Mouse (Mus musculus) neutrophil, adult 83 days (primary cell): ENCODE results near the gene Olfr1511. TPM values are rescaled to one million over a fixed set of nuclear protein-coding genes. Genes with fewer than 3 reads are reported as not detected.

Experiments
- total RNA-seq, 2 experiments: library from RNA; stranded (reverse); gene quantifications; one replicate each; pipeline ENCODE4 v1.2.4; 2023

Gene Olfr1511
- not detected for total RNA-seq

GRCm38 (mm10) chr14:52397279-52397678 is at the start of gene Olfr1511:
Gene Olfr1511 (minus strand): TSS chr14:52397379.

GRCm38 (mm10) chr14:52442690-52443089 is 45.5 kb upstream of the Olfr1511 start, which contains the start of gene Olfr1509:
Gene Olfr1509 (plus strand): TSS chr14:52442990.

GRCm38 (mm10) chr14:52414273-52414672 is 17.1 kb upstream of the Olfr1511 start, which contains the start of gene Olfr1510:
Gene Olfr1510 (minus strand): TSS chr14:52414373.

GRCm38 (mm10) chr14:52379068-52379467 is 18.1 kb downstream of the Olfr1511 start, which contains the start of gene Olfr1512:
Gene Olfr1512 (minus strand): TSS chr14:52379168.

GRCm38 (mm10) chr14:52356308-52356707 is 40.9 kb downstream of the Olfr1511 start, which contains the start of gene Olfr1513:
Gene Olfr1513 (minus strand): TSS chr14:52356408.

Other genes with a start within 250 kb of the Olfr1511 start
- gene Supt16, start 200.0 kb downstream of the Olfr1511 start, total RNA-seq = 10 to 100 TPM; 62.9 to 63.8 TPM
- gene Chd8, start 139.6 kb downstream of the Olfr1511 start, total RNA-seq = 100 to 1,000 TPM in 1 of 2 experiments, 10 to 100 TPM in 1; 89.4 to 100 TPM
- 100 to 1,000 TPM in 1 of 2 experiments, 10 to 100 TPM in 1; 93.9 to 102 TPM for gene Tox4, start 118.2 kb downstream of the Olfr1511 start, total RNA-seq
- 1 to 10 TPM; 2.8 to 3.2 TPM for gene Rab2b, start 117.8 kb downstream of the Olfr1511 start, total RNA-seq
- 10 to 100 TPM; 21.7 to 23.5 TPM for gene Mettl3, start 92.3 kb downstream of the Olfr1511 start, total RNA-seq
- gene Sall2, start 68.6 kb downstream of the Olfr1511 start, total RNA-seq = under 1 TPM; 0.57 to 0.68 TPM
- not detected for gene Olfr1513, start 41.0 kb downstream of the Olfr1511 start, total RNA-seq
- not detected for gene Olfr1512, start 18.2 kb downstream of the Olfr1511 start, total RNA-seq
- gene Olfr1510, start 17.0 kb upstream of the Olfr1511 start, total RNA-seq = not detected
- not detected for gene Olfr1509, start 45.6 kb upstream of the Olfr1511 start, total RNA-seq
- not detected for gene Olfr1508, start 70.1 kb upstream of the Olfr1511 start, total RNA-seq
- gene Olfr1507, start 98.4 kb upstream of the Olfr1511 start, total RNA-seq = not detected